Mouse (Mus musculus): ENCODE measurements around the gene Gnai3.

Gnai3 gene

DNA sequence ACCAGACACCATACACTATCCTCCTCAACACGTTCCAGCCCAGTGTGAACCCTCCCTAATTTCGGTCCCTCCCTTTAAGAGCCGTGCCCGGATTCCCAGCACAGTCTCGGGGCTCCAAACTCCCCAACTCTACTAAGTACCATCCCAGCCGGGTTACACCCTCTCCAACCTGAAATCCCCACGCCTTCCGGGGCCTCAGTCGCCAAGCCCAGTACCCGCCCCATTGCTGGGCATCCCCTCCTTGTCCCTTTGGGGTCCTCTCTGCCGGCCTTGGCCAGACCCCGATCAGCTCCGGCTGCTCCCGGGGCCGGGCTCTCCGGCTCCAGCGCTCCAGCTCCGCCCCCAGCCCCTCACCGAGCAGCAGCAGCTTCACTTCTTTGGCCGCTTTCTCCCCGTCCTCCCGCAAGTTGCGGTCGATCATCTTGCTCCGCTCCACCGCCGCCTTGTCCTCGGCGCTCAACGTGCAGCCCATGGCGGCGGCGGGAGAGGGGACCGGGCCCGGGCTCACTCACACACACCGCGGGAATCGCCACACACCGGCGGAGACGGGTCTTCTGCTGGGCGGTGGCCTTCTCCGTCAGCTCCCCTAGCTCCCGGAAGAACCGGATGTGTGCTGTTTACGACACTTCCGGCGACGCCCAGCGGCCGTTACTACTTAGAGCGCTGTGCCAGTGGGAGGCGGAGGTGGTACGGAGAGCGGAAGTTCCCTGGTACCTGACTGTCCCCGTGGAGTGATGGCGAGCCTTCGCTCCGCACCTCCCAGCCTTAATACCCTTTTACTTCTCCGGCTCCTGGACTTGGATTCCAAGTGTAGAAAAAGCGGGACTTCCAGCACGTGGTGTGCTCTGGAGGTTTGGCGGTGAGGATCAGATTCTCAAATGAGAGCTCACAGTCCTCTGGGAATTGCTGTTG, at the start of gene Gnai3:
Gene Gnai3 (minus strand): TSS at position 613 of the 912 bp plus-strand sequence.
- in situ Hi-C loops (cut with MboI), result loop anchor here (10.0 kb wide), 1 partner anchor 71 kb away; no protein-coding TSS in a partner anchor

DNA sequence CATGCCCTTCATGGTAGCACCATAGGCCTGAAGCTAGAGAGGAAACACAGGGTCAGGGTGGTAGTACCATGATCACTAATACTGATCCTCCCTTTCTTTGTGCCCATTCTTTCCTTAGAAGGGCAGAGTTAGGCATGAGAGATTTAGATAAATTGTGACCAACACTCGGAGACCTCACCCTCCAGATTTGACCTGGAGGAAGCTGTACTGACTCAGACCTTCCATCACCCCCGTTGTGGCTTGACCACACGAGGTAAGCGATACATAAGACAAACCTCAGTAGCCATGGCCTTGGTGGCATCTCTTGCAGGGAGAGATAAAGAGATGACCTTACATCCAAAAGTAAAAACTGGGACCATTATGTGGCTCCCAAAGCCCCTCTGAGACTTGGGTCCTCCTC, 49.3 kb upstream of the Gnai3 start:
- in situ Hi-C loops (cut with MboI), result no loop called here

DNA sequence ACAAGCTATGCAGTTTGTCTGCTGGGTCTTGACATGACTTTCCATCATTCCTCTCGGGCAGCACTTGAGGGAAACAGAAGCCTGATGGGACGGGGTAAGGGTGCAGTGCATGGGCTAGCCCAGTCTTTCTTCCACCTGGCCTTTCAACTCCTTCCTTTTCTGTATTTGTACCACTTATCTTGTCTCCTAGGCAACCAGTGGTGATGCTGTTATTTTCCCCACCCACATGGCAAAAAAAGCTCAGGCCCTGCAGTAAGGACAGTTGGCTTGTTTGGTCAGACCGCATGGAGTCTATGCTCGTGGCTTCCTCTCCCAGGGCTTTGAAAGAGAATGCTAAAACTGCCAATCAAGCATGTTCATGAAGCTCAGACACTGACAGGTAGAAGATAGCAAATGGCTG, 47.7 kb upstream of the Gnai3 start:
- in situ Hi-C loops (cut with MboI), result no loop called here

DNA sequence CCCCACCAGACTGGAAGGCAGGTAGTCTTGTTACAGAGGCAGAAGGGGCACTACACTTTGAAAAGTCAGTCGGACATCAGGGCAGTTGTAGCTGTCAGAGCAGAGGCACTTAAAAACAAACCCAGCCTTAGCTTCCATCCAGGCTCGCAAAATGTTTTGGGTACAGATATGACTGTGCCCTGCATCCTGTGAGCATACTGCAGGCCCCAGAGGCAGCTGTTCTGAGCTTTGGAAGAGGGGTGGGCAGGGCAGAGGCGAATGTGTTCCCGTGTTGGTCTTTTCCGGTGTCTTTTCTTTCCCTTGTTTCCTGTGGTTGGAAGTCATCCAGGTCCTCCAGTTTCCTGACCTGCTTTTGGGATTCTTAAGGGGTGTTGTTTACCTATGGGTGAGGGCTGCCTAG, 44.0 kb upstream of the Gnai3 start:
- in situ Hi-C loops (cut with MboI), result no loop called here

DNA sequence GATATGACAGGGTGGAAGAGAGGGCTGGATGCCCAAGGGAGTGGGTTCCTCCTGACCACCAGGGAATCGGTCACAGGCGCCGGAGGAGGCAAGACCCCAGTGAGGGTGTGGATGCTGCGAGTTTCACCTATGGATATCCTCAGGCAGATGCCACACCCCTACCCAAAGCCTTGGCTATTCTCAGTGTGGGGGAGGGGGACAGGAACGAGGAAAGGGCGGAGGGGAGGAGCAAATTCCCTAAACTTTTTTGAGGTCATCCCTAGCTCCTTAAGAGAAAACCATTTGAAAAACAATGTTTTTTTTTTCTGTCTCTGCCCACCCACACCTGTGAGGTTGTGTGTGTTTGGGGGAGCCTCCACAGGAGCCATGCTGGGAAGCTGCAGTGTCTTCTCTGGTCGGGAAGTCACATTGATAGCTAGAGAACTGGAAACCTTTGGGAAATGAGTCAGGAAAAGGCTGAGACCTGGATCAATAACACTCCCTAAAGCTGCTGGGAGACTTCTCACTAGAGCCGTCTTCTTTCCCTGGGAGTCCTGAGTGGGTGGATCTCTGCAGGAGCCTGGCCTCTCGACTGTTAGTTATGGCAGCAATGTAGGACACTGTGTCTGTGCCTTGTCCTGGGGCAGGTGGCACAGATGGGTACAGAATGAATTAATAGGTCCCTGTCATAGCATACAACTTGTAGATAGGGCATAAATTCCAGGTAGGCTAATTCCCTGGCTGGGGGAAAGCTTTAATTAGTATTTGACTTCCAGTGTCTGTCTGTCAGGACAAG, 43.0 kb upstream of the Gnai3 start:
- in situ Hi-C loops (cut with MboI), result no loop called here

DNA sequence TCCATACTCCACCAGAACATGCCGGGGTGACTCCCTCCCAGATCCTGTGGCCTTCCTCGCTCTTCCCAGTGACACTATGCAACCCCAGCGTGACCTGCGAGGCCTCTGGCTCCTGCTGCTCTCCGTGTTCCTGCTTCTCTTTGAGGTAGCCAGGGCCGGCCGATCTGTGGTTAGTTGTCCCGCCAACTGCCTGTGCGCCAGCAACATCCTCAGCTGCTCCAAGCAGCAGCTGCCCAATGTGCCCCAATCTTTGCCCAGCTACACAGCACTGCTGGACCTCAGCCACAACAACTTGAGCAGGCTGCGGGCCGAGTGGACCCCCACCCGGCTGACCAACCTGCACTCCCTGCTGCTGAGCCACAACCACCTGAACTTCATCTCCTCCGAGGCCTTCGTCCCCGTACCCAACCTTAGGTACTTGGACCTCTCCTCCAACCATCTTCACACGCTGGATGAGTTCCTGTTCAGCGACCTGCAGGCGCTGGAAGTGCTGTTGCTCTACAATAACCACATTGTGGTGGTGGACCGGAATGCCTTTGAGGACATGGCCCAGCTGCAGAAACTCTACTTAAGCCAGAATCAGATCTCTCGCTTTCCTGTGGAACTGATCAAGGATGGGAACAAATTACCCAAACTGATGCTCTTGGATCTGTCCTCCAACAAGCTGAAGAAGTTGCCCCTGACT, 41.3 kb upstream of the Gnai3 start:
- in situ Hi-C loops (cut with MboI), result no loop called here

DNA sequence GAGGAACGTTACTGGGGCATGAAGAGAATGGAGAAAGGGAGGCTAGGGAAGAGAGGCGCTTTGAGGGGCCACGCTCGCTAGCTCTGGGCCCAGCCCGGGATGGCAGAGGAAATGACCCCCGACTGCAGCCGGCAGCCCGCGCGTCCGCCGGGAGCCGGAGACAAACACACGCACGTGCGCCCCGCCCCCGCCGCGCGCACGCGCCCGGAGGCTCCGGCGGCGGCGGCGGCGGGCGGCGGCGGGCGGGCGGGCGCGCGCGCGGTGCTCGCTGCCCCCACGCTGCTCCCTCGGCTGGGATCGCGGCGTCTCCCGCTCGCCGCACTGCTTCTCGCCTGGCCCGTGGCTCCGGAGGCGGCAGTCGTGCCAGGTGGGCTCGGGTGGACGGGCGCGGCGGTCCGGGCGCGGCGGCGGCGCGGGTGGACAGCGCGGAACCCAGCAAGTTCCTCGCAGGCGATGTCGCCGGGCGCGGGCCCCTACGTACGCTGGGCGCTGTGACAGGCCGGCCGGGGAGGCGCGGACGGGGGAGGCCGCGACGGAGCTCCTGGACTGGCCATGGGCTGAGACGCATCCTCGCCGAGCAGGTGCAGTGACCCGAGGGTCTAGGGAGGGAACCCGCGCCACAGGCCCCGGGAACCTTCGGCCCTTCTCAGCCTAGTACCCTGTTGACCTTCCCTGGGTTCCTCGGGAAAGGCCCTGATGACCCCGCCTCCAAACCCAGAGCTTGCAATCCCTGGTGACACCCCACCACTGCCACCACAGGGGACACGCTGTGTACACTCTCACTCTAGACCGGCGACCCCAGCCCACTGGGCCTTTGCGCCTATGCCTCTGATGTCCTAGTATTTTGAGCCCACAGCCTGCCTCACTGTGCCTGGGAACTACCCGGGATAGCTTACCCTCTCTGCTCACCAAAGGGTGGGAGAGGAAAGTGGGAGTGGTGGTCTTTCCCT, 40.4 kb upstream of the Gnai3 start, which contains the start of gene Amigo1:
Gene Amigo1 (plus strand): TSS at position 238 of the 950 bp plus-strand sequence.
- in situ Hi-C loops (cut with MboI), result no loop called here

DNA sequence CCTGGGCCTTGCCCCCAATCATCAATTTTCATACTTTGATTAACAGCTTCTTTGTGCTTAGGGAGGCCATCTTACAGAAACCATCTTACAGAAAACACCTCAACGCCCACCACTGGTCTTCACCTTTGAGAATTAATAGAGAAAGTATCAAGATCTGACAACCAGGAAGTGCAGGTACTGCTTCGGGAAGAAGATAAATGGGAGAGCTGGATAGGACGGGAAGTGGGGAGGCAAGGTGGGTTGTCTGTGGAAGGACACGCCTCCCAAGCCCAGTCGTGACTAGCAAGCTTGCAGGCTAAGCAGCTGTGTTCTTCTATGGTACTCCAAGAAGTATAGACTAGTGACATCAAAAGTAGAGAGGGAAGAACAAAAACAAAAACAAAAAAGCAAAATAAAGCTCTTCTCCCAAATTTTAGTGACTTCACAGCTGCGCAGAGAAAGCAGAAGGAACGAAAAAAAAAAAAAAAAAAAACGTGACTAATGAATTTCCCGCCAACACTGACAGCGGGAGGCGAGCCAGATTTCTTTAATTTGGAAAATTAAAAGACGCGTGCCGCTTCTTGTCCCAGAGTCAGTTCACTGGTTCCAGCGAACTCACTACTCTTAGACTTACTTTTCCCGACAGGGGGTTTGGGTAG, 39.6 kb upstream of the Gnai3 start:
- in situ Hi-C loops (cut with MboI), result no loop called here

DNA sequence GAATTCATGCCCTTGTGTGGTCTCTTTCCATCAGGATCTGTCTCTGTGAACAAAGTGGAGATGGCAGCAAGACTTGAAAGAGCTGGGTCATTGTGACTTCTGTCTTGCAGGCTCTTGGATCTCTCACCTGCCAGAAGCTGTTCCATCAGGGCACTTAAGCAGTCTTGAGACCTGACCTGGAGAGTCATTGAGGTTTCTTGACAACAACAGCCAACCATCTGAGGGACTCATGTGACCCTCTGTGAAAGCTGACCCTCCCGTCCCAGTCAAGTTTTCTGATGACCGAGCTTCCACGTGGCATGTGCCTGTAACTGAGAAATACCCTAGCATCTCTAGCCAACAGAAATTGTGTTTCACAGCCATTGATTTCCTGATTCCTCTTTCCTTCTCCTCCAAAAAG, 38.8 kb upstream of the Gnai3 start:
- in situ Hi-C loops (cut with MboI), result no loop called here

DNA sequence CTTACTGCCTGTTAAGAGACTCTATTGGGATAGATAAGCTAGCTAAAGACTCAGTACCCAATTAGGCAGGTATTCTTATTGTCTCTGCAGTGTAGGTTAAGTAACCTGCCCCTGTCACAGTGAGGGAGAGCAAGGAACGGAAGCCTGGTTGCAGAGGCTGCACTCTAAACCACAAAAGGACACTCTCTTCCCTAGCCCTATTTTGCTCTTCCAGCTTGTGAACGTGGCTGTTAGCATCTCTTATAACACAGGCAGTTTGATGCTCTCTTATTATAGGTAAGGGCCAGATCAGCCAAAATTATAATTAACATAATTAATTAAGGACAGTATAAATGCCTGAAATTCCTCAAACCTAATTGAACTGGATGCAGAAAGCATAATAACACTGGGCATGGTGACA, 34.6 kb upstream of the Gnai3 start:
- in situ Hi-C loops (cut with MboI), result no loop called here

DNA sequence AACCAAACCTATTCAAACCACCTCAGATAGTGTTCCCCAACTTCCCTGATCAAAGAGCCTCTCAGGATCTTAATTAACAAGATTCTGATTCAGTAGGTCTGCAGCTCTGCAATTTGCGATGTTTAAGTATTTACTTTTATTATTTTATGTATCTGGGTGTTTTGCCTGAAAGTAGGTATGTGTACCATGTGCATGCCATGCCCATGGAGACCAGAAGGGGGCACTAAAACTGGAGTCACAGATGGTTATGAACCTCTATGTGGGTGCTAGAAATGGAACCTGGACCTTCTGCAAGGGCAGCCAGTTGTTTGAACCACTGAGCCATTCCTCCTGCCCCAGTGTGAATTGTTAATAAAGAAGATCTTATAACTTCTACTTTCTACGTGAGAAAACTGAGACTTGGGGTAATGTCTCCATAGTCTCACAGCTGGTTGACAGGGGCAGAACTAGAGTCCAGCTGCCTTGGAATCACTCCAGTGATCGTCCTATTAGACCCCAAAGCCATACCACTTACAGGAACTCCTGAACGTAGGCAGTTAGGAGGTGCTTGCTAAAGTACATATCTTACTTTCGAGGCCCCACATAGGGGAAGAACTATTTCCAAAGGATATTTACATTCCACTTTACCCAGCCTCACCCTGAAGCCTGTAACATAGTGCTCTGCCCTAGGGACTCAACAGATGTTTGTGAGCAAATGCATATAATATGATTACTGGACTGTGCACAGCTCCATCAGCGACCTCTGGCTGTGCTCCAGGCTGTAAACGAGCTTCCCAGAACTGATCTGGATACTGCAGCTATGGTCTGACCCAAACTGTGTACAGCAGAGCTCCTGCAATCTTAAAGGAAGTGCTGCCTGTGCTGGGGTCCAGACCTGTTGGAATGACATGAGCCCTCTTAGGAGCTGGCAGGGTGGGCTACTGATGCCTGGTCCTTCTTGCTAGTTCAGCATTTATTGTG, 33.1 kb upstream of the Gnai3 start:
- in situ Hi-C loops (cut with MboI), result no loop called here

DNA sequence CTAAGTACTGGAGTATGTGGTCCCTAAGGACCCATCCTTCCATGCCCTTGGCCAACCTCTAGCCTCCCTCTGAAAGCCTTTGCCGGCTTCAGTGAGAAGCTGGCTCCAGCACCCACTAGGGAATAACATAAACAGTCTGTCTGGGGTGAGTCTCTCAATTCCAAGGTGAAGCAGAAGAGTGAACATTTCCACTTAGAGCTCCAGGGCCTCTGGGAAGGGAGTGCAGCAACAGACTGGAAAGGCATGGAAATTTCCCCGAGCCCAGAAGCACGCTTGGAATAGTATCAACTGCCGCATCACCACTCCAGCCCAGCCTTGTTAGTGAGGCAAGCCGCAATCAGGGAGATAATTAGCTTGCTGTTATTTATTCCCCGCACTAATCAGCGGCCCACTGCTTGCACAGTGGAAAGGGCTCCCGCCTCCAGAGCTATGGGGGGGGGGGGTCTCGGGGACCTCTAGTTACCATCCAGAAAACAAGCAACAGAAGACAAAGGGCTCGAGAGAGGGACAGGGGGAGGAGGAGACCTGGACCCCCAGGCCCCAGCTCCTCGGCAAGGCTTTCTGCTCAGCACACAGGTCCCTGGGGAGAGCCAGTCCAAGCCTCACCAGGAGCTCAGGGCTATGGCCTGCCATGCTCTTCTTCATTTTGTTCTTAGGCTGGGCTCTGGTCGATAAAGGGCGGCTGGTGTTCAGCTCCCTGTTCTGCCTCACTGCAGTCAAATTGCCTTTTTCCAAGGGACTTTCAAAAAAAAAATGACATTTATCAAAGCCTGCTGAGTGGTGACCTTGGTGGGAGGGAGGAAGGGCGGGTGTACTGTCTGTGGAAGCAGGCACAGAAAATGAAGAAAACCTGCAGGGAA, 29.0 kb upstream of the Gnai3 start:
- in situ Hi-C loops (cut with MboI), result no loop called here

DNA sequence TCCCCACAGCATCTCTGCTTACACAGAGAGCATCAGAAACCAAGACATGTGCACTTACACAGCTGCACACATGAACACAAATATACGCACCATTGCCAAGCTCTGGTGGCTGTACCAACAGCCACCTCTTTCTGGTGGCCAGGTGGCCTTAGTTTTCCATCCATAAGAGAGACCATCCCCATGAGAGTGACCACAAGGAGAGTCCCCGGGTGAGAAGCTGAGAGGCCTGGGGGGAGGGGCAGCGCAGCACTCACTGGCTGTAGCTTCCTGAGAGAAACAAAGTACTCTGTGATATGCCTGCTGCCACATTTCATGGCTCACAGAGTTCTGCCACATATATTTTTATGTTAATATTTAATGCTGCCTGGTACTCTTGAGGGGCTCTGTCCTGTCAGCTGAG, 23.3 kb upstream of the Gnai3 start:
- in situ Hi-C loops (cut with MboI), result no loop called here

DNA sequence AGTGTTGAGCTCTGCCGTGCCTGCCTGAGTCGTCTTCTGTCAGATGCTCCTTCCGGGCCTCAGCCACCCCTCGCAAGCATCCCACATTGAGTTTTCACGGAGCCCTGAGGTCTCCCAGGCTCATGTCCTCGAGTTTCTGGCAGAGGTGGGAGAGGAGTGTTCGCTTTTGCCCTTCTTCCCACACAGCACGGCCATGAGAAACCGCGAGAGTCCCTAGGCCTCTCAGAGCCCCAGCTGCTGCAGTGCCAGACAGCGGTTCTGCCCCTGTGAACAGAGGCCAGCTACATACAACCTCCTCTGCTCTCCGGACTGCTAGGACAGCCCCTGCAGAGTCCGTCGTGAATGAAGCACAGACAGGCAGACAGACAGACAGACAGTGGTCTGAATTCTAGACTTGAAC, 21.6 kb upstream of the Gnai3 start:
- in situ Hi-C loops (cut with MboI), result no loop called here

DNA sequence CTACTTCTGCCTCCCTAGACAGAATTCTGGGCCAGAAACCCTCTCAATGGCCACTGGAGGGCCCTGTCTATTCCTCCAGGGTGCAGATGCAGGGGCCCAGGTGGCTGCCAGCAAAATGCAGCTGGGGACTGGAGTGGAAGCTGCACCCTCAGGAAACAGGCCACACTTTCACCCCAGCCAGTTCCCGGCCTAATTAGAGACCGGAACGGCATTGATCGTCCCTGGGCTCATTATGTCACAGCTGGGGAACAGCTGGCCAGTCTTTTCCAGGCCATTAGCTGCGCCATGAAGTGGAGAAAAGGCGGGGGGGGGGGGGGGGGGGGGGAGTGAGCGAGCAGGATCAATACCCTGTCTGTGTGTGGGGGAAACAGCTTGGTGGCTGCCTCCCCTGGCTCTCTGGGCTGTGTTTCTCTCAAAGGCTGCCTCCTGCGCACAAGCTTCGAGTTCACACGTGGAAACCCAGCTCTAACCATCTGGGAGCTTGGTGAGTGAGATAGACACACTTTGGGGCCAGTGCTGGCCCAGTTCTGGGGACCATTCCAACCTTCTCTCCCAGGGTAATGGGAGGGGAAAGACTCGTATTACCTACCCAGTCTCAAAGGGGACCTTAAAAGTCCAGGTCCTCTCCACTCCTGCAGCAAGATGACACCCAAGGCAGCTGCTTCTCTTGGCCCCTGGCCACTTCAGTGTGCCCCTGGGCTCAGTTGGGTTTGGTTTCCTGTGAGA, 20.7 kb upstream of the Gnai3 start:
- in situ Hi-C loops (cut with MboI), result no loop called here

DNA sequence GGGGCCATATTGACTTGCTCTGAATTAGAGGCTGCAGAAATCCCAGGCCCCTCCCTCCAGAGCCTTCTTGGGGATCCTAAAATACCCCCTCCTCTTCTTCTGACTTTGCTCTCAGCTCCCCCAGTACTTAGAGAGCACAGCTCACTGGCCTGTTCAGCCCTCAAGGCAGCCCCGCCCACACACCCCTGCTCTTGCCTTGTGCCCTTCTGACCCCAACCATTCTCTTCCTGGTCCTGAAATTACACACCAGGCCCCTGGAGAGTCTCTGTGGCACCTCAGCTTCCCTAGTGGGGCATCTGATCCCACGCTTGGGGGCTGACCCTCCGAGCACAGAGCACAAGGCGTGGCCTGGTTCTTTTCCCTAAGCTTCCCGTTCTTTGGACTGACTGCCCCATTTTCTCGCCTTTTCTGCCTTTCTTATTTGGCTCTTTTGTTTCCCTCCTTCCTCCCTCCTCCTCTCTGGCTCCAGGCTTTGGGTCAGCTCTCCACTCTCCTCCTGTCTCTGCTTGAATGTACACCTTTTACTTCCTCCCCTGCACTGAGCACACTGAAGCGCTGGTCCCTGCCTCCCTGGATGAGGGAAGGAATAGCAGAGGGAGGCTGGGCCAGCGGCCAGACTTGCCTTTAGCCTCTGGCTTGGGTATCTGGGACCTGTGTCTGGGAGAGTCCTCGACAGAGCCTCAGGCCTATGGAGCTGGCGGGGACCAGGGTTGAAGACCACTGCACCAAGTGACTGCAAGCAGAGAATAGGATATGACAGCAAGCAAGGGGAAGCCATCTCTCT, 19.8 kb upstream of the Gnai3 start:
- in situ Hi-C loops (cut with MboI), result no loop called here

DNA sequence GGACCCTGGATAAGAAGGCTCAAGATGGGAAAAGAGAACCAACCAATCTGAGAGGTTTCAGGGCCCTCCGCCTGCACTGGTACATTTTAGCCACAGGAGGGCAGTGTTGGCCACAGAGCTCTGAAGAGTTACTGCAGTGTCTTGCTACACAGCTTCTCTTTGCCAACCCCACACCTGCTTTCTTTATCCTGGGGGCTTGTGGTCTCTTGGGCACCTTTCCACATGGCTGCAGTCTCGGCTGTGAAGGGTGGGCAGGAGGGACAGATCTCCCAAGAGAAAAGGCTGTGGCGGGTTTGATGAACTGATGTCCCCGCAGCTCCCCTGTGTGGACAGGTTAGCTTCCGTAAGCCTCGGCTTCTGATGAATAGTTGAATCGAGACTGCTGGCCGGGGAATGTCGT, 18.9 kb upstream of the Gnai3 start:
- in situ Hi-C loops (cut with MboI), result no loop called here

Data from mature B cell (primary cell).